Mouse (Mus musculus) ES-CJ7 (cell line): ENCODE results near the gene Inpp4b.

ENCODE experiments used
- DNase-seq: peaks from one replicate; pipeline ENCODE4 v3.0.0; 2011; ENCODE audit warnings: low read depth, low spot score

Gene Inpp4b

DNA sequence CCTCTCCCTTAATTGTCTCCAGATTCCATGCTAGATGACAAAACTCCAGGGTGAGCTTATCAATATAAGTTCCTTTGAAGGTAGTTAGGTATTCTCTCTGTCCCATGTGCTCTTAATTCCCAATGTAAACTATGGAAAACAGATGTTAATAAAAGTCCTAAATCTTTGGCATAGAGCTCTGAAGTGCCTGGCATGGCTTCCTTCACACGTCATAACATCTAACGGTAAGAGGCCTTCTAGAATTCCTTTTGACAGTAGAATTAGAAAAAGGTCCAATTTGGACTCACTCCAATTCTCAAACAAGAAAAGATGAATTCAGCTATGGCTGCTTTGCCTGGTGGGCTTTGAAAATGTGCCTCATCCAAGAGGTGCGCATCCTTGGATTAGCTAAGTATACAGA lies 236.6 kb downstream of the Inpp4b start:
- DNase-seq: no peak

DNA sequence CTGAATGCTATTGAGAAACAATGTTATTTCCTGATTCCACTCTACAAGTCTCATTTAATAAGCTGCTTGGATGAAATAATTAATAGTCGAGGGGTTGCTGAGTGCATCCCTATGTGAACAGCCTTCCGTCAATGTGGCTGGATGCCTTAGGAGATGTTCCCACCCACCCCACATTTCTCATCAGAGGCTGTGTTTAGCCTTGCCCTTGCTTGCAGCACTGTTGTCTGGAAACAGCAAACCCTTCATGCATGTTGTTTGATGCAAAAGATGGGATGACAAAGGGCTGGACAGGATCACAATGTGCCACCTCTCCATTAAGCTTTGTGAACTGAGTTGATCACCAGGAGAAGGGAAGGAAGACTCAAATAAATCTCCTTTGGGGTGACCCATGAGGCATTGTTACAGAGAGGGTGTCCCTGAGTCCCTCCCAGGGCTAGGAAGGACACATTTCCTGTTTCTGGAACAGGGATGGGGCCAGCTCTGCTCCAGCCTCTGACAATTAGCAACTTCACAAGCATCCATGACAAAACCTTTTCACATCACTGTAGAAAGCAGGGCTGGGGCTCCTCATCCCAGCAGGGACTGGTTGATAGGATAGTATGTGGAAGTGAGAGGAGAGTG lies 239.6 kb downstream of the Inpp4b start:
- DNase-seq: no peak

DNA sequence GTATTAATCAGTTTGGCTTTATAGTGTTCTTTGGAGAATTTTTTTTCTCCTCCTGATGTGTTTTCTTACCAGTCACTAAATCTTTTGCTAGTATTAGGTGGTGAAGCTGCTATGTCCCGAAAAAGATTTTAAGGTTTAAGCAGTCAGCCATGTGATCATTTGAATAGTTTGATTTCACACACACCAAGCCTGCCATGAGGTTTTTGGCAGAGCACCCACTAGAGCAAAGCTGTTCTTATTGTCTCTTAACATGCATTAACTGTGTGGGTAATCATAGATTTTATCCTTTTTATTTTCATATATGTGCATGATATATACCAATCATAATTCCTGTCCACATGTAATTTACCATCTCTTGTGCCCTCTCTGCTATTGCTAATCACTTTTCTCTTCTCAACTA lies 240.6 kb downstream of the Inpp4b start:
- no peak for DNase-seq

DNA sequence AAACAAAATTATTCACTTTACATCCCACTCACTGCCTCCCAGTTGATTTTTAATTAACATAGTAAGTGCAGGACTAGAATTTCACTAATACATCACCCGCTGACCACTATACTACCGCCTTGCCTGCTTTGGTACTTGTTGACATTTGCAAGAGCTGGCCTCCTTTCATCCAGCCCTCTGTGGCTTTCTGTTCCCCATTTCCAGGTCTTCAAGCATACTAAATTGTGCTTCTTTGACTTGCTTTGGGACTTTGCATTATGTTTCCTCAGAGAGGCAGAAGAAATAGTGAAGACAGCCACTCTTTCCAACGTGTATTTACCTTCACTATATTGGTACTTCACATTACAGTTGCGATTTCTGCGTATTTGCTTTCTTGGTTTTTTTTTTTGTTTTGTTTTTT lies 244.4 kb downstream of the Inpp4b start:
- no peak for DNase-seq

DNA sequence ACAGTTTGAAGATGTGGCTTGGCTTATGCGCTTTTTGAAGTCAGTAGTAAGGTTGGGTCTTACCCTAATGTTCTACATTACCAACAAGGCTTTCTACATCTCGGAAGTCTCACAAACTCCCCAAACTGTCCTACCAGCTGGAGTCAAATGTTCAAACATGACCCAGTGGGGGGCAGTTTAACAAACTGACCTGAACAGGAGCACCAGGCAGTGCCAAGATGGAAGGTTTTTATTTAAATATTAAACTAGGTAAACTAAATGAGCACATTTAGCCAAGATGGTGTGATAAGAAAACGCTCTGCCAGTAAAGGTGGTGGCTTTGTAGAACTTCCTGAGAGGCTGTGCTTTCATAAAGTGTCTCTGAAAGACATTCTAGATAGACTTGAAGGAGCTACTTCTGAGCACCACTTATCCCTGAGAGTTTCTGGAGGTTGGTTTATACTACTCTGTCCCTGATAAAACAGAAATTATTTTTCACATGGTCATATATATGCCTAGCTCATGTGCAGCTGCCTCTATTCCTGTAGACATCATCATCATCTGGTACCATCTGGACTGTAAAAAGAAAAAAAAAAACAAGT lies 251.9 kb downstream of the Inpp4b start:
- DNase-seq: no peak

DNA sequence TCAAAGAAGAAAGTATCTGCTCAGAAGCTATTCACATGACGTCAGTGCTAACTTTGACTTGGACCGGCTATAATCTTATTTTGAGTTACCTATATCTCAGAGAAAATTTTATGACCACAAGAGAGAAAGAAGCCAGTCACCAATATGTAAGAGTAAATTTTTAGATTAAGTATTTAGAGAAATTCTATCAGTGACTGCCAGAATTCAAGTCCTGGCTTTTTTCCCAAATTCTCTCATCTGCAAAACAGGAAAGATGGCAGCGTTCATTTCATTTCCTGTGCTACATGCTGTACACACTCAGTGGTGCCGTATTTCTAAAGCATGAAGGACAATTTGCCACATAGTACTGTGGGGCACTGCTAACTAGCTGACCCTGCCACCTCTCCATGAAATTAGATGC lies 256.9 kb downstream of the Inpp4b start:
- no peak for DNase-seq

DNA sequence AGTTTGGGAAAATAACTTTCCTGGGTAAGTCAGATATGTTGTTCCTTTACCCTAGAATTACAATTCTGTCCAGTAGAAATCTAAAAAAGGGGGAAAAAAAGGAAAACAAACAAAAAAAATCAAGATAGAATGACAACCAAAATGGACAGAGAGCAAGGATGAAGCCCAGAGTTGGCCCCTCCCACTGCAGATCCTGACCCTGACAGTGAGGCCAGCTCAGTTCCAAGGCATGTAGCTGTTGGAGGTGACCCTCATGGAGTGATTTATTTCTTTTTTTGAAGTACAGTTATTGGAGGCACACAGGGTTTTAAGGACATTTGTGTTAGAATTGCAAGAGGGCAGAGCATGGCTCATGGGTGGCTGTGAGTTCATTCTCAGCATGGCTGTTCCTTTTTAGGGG lies 258.8 kb downstream of the Inpp4b start:
- no peak for DNase-seq

DNA sequence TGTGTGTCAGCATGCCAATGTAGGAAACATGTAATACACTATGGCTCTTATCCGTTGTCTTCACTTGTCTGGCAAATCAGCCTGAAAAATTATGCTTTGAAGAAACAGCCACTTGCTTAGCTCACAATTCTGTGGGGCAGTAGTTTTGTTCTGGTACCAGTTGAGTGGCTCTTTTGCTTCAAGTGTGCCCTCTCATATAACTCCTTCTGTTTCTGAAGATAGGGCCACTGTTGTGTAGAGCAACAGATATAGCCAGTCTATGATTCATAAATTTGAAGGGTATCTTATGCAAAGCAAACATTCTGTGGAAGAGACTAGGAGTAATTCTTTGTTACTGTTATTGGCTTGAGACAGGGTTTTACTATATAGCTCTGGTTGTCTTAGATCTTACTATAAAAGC lies 265.7 kb downstream of the Inpp4b start:
- no peak for DNase-seq

DNA sequence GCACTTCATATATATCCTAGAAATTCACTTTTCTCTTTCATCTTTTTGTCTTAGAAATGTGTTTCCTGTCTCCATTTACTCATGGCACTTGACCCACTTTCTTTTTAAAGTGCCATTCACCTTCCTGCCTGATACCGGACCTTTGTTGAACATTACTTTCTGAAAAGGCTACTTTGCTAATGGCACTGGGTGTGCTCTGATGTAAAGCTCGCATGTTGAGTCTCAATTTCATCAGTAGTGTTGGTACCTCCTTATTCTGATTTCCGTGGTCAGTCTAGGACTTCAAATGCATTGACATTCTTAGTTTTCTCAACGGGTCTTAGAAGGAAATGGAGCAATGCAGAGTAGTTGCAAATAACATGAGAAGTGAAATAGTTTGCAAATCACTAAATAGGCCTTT lies 266.7 kb downstream of the Inpp4b start:
- no peak for DNase-seq

DNA sequence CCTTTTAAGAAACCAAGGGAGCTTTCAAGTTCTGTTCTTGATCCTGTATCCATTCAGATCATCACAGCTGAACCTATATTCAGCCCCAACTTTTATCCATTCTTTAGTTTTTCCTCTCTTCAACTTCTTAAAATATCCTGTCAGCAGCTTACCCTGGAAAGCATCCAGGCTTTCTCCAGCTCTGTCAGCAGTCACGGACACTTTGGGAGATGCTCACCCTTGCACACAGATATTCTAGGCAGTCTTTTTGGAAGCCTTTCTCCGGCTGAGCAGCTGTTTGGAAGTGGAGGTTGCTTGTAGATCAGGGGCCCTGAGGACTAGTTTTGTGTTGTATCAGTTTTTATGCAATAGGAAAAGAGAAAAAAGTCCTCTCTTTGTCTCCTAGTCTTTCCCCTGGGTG lies 270.3 kb downstream of the Inpp4b start:
- no peak for DNase-seq

DNA sequence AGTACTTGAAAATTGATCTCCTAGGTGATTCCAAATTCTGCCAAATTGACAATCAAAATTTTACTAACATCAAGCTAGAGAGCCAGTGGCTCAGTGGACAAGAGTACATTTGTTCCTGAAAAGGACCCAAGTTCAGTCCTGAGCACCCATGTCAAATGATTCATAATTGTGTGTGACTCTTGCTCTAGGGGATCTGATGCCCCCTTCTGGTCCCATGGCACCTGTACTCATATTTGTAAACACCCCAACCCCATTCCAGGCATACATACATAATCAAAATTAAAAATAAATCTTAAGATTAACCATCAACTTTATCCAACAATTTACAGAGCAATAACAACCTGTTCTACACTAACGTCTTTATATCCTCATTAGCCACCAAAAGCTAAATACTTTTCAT lies 271.8 kb downstream of the Inpp4b start:
- DNase-seq: no peak

DNA sequence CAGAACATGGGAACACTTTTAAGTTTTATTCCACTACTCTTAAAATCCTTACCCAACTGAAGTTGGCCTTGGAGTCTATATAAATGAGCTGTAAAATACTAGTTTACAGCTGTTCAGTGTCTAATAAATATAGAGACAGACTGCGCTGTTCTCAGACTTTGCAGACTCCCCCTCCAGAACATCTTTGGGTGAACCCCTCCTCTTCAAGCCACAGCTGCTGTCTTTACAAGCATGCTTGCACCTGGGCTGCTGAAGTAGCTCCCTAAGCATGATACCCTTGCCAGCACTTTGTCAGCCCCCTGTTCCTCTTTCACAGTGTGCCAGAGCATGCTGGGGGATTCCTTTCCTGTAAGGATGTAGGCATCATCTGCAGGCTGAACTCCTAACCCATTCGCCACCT lies 272.2 kb downstream of the Inpp4b start:
- DNase-seq: no peak

DNA sequence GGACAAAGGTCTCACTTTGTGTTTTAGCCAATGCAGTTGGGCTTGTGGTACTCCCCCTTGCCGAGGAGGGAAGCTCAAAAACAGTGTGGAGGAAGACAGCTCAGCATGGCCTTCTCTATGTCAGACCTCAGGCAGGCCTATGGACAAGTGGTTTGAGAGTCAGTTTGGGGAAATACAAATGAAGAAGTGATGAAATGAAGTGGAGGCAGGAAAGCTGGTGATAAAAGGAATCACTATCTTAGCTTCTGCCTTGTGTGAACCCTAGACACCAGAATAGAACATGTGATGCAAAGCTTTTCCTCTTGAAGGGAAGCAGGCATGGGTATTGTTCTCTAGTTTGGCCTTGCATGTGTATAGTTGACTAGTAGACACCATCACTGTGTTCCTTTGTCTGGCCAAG lies 273.2 kb downstream of the Inpp4b start:
- DNase-seq: no peak

DNA sequence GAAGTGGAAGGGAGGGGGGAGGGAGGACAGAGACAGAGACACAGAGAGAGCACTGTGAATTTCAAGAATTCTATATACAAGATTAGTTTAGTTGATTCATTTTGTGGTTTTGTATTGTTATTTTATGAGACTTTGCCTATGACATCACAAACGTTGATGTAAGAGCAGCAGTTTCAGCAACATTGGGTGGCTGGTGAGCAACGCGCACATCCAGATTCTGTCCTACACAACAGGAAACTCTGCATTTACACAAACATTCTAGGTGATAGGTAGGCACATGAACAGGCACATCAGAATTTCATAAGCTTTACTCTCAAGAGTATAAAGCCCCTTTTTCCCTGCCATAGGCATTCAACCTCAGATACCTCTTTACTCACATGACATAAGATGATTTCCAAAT lies 276.6 kb downstream of the Inpp4b start:
- DNase-seq: no peak

DNA sequence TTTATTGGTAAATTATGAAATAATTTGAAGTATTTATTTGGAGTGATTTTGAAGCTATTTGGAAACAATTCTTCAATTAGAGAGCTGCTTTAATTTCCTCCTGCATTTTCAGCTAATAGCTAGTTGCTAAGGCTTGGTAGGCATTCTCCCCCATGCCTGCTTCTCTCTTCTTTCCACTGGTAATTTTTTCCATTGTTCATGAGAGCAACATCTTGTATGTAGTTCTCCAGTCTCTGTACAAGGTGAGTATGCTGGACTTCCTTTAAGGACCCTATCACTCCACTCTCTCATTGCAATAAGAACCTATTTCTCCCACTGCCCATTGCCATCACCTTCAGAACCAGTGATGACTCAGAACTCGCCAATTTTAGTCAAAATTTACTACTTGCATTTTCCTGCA lies 292.7 kb downstream of the Inpp4b start:
- DNase-seq: no peak

DNA sequence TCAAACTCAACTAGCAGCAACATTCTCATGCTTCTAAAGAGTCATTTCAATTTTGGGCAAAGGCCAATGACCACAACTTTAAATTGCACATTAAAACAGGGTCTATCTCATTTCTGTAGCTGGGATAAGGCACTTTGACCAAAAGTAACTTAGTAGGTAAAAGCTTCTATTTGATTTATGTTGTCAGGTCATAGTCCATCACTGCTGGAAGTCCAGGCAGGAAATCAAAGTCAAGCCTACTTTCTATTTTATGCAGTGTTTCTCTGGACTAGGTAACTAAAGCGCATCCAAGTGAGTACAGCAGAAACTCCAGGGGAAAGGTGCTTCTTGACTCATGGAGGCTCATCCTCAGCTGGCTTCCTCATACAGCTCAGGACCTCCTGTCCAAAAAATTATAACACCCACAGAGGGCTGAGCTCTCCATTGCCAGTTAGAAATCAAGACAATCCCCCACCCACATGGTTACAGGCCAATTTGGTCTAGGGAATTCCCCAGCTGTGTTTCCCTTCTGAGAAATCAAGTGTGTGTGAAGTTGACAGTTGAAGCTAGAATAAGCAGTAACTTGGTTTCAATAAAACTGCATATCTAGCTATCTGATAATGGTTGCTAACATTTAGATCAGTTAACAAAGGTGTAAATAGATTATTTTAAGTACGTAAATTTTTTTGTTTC lies 293.7 kb downstream of the Inpp4b start:
- DNase-seq: no peak

DNA sequence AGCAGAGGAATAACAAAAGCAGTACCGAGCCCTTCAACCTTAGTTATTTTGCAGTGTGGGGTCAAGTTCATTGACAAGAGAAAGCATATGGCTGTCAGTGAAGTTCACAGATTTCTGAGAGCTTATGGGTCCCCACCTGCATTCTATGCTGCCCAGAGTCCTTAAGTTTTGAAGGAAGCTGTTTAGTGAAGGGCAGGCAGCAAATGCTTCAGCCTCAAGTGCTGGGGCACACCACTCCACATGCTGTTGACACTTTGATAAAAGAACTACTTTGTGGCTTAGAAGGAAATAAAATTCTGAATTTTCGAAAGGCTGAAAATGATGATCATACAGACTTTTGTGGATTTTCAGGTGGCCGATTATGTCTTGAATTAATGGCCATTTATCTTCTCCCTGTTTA lies 296.1 kb downstream of the Inpp4b start:
- no peak for DNase-seq

DNA sequence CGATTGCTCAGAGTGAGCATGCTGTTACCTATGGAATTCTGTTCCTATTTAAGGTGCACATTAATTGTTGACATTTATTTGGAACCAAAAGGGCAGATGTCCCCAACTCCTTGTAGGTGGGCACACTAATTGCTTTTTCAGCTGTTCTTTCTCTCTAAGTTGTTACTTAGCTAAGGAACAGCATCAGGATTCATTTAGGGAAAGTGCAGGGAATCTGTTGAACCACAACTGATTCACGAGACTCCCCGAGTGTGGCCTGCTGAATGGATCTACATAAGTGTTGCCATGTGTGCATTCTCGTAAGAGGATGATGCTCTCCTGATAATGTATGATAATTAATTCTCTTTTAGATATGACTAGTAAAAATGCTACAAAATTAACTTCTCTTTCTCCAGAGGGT lies 297.5 kb downstream of the Inpp4b start:
- DNase-seq: no peak

DNA sequence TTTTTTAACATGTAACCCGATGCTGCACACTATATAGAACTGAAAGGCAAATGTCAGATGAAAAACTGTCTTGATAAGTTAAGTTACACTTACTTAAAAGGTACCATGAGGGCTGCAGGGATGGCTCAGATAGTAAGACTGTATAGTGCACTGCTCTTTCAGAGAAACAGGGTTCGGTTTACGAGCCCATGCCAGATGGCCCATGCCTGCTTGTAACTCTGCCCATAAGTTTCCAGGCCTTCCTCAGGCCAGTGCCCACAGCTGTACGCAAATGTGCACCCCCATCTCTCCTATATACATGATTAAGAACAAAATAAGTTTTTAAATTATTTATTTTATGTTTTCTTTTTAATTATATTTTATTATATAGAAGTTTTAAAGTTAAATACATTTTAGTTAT lies 300.7 kb downstream of the Inpp4b start:
- DNase-seq: no peak

DNA sequence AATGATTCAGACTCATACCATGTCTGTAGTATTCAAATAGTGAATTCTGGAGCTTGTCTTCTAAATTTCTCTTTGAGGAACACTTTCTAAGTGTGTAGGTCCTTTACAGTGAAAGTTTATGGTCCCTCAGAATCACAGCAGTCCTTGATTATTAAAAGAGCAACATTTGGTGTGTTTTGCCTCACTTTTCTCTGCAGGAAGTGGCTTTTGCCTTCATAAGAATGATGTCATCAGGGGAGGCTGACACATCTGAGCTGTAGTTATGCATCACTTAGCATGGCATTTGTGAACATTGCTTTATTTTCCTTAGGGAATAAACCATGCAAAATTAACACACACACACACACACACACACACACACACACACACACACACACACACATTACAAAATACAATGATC lies 349.8 kb downstream of the Inpp4b start:
- DNase-seq: no peak

DNA sequence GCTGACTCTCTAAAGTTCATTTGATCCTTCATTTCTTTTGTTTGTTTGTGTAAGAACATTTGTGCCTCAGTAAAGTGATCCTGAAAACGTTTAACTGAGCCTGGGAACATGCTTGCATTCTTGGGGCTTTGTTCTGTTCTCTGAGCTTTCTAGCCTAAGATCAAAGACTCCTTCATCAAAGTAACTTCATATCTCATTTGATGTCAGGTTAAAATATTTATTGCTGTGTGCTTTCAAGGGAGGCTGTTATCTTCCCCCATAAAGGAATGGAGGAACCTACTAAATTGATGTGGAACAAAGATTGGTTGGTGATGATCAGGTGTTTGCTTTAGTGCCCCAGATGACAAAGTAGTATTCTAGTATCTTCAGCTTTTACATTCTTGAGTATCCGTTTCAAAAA lies 352.5 kb downstream of the Inpp4b start:
- DNase-seq: no peak

DNA sequence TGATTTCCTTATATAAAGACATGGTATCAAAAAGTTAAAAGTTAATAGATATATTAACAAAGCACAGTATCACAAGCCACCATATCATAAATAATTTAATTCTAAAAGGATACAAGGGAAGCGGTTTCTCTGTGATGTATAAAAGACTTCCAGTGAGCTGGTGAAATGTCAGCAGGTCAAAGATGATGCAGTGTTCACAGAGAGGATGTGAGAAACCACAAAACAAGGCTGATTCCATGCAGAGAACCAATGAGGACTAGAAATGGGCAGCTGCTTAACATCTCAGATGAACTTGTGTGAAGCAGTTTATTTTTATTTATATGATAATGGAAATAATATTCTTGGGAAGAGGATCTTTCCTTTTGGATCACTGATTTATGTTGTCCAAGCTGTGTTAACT lies 359.7 kb downstream of the Inpp4b start:
- DNase-seq: no peak

DNA sequence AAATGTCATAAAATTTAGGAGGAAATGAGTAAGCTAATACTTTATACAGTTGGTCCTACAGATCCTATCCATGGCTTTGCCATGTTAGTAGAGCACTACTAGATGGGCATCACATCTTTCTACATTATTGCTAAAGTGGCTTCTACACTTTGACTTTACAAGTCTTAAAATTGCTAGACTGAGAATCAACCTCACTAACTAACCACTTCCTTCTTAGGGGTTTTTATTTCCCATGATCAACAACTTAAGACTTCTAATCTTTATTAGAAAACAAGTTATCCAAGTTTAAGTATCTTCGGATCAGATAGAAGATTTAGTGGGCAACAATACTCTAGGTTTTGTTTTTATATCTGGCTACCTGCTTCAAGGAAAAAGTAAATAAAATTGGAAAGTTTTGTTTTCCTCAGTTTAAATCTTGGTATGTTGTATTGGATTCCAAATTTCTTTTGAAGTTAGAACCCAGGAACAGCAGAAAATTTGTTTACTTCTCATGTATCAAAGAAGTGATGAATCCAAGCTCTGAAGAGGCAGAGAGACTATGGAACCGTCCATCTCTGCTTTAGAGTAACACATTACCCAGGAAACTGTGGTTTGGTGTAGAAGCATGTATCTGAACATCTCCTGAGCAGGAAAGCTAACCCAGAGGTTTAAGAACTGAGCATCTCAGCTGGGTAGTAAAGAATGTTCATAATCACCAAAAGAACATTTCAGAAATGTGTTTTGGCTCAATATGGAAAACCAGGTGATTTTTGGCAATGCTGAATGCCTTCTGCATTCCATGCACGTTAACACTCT lies 361.4 kb downstream of the Inpp4b start:
- no peak for DNase-seq
